Comparison of ENCODE assay signal across 17 mouse cellular contexts in the genomic region with DNA sequence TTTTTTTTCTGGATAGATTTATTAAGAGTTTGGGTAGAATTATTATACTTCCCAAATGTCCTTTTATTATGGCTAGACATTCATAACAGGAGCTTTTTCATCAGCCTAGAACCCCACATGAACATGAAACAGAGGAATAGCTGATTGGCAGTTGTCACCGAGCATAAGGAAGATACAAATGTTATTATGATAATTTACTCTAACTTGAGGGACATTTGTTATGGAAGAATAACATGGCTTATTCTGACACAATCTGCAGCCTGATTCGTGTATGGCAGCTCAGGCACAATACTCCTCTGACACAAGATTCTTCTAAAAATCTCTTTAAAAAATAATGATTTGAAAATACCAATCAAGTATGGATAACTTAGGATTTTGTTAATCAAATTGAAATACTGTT.
"Had no signal": no experiment of that assay in that cellular context is flagged by ENCODE, and none has a peak within 500 bp of the region (broad histone marks: within the 10 kb centered on the region; RNA-seq: fewer than 3 reads in every experiment).

No protein-coding gene starts in this region.

- DNase-seq: liver, postnatal 0 days; lung, adult 2 months; lung, postnatal 14 days; lung, postnatal 36 days; right cerebral cortex, postnatal 14 days; thymus, adult 2 months; thymus, postnatal 25 days; thymus, postnatal 4 days had no signal

- ATAC-seq: liver, postnatal 0 days; lung, postnatal 0 days; midbrain, embryonic 15.5 days had no signal

- H3K4me1 ChIP-seq: lung, embryonic 15.5 days; midbrain, embryonic 12.5 days; midbrain, embryonic 15.5 days; neural tube, embryonic 12.5 days; stomach, embryonic 15.5 days had no signal

- H3K36me3 ChIP-seq: lung, embryonic 15.5 days; midbrain, embryonic 12.5 days; midbrain, embryonic 15.5 days; neural tube, embryonic 12.5 days; stomach, embryonic 15.5 days had no signal

- H3K4me2 ChIP-seq: lung, embryonic 15.5 days; midbrain, embryonic 12.5 days; midbrain, embryonic 15.5 days; neural tube, embryonic 12.5 days; stomach, embryonic 15.5 days had no signal

- H3K9me3 ChIP-seq: lung, embryonic 15.5 days; megakaryocyte, embryonic 14.5 days; midbrain, embryonic 12.5 days; midbrain, embryonic 15.5 days; neural tube, embryonic 12.5 days; stomach, embryonic 15.5 days had no signal

- H3K27ac ChIP-seq: lung, embryonic 15.5 days; macrophage; midbrain, embryonic 12.5 days; midbrain, embryonic 15.5 days; neural tube, embryonic 12.5 days; stomach, embryonic 15.5 days; stomach, postnatal 0 days had no signal

- H3K4me3 ChIP-seq: lung, embryonic 15.5 days; megakaryocyte, embryonic 14.5 days; midbrain, embryonic 12.5 days; midbrain, embryonic 15.5 days; neural tube, embryonic 12.5 days; stomach, embryonic 15.5 days had no signal

- H3K27me3 ChIP-seq: lung, embryonic 15.5 days; megakaryocyte, embryonic 14.5 days; midbrain, embryonic 12.5 days; midbrain, embryonic 15.5 days; neural tube, embryonic 12.5 days; stomach, embryonic 15.5 days had no signal

- H3K9ac ChIP-seq: liver, postnatal 0 days; lung, embryonic 15.5 days; midbrain, embryonic 12.5 days; midbrain, embryonic 15.5 days; neural tube, embryonic 12.5 days; stomach, embryonic 15.5 days had no signal
